Mouse (Mus musculus) cerebellum, adult 18-20 months (tissue): ENCODE measurements around the gene Gm21117.
"Not testable (repeated sequence)": the region's sequence is repeated elsewhere in the genome, so short reads cannot be mapped to it uniquely, and the experiment has no call there.

Experiments
- DNase-seq, 2 experiments: peaks; one replicate each; pipeline ENCODE4 v3.0.0; 2021

The Gm21117 gene

DNA sequence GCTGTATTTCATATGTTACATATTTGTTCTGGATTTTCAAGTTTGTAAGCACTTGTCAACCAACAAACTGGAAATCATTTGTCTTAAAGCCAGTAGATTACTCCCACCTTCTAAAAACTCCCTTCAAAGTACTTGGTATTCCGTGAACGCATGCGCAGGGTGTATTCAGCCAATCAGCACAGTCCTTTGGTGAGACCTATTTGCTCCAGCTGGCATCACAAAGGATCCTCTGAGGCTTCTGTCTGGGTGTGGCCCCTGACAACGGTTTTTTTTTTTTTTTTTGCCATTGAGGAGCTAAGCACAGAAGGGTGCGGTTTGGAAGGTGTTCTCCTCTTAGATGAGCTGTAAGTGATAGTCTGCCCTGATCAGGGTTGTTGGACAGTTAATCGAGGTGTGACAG lies at the start of gene Gm21117:
TSS of gene Gm21117 (plus strand) at position 301 of the 400 bp plus-strand sequence.
- DNase-seq, result not testable (repeated sequence)
